Mouse (Mus musculus): ENCODE data around the gene Gadd45g.
"Not testable (repeated sequence)": the region's sequence is repeated elsewhere in the genome, so short reads cannot be mapped to it uniquely, and the experiment has no call there.

The Gadd45g gene

GRCm38 (mm10) chr13:51834024-51834423 is 12.5 kb upstream of the Gadd45g start:
- peak; percentile 31 for DNase-seq (ENCODE audit: low read depth, low spot score)

DNA sequence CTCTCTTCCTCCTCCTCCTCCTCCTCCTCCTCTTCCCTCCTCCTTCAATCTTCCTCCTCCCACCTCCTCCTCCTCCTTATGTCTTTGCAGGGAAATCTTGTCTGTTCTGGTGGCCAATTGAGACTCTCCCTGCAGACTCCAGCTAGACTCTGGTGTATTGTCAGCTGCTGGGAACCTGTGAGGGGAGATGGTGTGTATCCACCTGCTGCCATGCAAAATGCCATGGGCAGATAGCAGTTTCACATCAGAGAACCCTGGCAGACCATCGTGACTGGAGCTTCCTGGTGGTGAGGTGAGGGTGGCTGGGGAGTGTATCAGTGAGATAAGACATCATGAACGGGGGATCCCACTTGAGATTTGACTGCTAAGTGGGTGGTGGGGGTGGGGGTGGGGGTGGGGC is 12.0 kb upstream of the Gadd45g start:
- no peak for DNase-seq (ENCODE audit: low read depth, low spot score)

- DNase-seq (ENCODE audit: low read depth, low spot score), result not testable (repeated sequence)
Measured at GRCm38 (mm10) chr13:51835208-51835607, 11.3 kb upstream of the Gadd45g start.

DNA sequence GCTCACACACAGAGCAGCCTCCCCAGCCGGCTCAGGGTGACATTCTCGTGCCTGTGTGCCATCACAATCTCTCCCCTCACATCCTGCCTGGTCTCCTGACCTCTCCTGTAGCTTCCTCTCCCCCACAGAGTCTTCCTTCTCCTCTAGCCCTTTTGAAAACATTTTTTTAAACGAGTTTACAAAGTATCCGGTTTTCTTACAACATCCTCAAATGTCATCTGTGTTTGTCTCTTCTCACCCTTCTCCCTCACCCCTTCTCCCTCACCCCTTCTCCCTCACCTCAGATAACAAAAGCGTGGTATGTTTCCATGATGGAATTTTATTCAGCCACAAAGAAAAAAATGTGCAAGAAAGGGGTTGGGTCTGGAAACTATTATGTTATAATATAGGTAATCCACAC is 9.1 kb upstream of the Gadd45g start:
- peak; percentile 45 for DNase-seq (ENCODE audit: low read depth, low spot score)

- DNase-seq (ENCODE audit: low read depth, low spot score), result peak; percentile 73
Measured at GRCm38 (mm10) chr13:51839250-51840026, 7.0 kb upstream of the Gadd45g start.

DNA sequence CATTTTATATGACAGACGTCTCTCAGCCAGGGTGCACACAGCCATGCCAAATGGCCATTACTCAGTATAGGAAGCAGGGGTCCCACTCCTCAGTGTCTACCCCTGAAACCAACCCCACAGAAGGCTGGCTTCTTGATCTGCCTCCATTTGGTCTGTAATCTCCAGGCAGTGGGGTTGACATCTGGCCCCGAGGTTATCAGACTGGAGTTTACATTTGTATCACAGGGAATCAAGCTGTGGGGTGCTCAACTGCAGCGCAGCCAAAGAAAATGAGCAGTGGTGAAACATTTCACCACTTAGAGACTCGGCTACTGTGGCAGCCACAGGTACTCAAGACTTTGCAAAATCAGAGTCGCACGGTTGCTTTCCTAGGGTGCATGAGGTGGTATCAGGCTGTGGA is 5.8 kb upstream of the Gadd45g start:
- no peak for DNase-seq (ENCODE audit: low read depth, low spot score)

DNA sequence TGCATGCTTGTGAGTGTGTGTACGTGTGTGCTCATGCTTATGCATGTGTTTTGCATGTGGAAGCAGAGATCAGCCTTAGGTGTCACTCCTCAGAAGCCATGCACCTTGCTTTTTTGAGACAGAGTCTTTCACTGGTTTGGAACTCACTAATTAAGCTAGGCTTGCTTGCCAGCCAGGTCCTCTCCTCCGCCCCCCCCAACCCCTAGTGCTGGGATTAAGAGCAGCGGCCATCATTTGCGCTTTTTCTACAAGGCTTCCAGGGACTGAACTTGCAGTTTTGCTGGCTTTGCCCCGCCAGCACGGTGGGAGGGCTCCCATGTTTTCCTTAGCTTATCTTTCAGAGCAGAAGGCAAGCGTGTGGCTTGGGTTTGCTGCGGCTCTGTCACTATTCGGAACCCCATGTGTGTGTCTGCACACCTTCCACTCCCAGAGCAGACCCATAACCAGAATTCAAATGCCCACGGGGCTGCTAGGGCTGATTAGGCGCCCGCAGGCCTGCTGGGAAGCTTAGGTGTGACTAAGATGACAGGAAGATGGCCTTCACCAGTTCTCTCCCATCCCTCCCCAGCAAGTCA is 4.8 kb upstream of the Gadd45g start:
- no peak for DNase-seq (ENCODE audit: low read depth, low spot score)

- no peak for DNase-seq (ENCODE audit: low read depth, low spot score)
Measured at GRCm38 (mm10) chr13:51842191-51842590, 4.3 kb upstream of the Gadd45g start.

GRCm38 (mm10) chr13:51842773-51843172 is 3.7 kb upstream of the Gadd45g start:
- DNase-seq (ENCODE audit: low read depth, low spot score), result no peak

- no peak for DNase-seq (ENCODE audit: low read depth, low spot score)
Measured at GRCm38 (mm10) chr13:51843298-51843697, 3.2 kb upstream of the Gadd45g start.

DNA sequence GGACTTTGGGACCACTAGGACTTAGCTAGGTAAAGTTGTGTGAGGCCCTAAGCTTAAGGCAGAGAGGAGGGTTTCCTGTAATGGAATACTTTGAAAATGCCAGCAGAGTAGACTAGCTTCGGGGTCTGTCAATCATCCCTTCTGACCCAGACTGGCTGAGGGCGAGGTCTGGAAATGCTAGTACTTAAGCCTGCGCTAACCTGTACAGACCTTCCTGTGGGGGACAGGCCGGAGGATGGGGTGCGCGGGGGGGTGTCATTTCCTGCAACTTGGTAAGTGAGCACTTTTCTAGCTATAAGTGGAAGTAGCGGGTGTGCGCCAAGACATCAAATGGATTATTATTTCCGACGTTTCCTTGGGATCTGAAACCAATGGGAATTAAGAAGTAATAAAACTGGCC is 2.4 kb upstream of the Gadd45g start:
- no peak for DNase-seq (ENCODE audit: low read depth, low spot score)

DNA sequence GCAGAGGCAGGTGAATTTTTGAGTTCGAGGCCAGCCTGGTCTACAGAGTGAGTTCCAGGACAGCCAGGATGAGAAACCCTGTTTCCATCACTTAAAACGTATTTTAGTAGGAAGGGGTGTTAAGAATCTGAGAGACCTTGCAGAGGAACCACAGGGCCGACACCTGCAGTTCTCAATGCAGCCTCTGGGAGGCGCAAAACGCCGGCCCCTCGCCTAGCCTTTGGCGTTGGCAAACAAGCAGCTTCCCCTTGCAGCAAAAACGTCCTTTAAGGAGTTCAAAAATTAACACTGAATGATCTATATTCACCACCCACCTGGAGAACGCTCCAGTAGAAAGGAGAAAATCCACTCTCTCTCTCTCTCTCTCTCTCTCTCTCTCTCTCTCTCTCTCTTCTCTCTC is 1.8 kb upstream of the Gadd45g start:
- peak; percentile 84 for DNase-seq (ENCODE audit: low read depth, low spot score)

- DNase-seq (ENCODE audit: low read depth, low spot score), result peak; percentile 71
Measured at GRCm38 (mm10) chr13:51845072-51845471, 1.4 kb upstream of the Gadd45g start.

GRCm38 (mm10) chr13:51845591-51846191 is 787 bp upstream of the Gadd45g start:
- peak; percentile 84 for DNase-seq (ENCODE audit: low read depth, low spot score)

GRCm38 (mm10) chr13:51846868-51847793 is 653 bp downstream of the Gadd45g start:
- DNase-seq (ENCODE audit: low read depth, low spot score), result peak; percentile 66

DNA sequence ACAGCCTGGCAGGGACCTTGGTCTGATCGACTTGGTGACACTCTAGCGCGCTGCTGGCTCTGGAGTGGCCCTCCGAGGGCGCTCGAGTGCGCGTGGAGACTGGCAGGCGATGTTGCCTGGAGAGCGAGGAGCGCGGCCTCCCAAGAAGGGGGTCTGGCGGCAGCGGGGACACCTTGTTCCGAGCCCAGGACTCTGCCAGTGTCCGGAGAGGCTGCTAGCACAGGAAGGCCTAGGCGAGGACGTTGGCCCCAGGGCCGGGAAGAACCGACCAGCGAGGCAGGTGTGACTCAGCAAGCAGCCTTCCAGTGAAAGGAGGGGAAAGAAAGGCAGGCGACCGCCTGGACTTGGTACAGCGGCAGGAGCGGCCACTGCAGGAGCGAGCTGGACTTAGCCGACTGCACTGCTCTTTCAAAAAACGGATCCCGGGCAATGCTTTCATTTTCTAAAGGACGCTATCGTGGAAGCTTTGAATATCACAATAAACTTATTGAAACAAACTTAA is 1.6 kb downstream of the Gadd45g start:
- DNase-seq (ENCODE audit: low read depth, low spot score), result peak; percentile 78

DNA sequence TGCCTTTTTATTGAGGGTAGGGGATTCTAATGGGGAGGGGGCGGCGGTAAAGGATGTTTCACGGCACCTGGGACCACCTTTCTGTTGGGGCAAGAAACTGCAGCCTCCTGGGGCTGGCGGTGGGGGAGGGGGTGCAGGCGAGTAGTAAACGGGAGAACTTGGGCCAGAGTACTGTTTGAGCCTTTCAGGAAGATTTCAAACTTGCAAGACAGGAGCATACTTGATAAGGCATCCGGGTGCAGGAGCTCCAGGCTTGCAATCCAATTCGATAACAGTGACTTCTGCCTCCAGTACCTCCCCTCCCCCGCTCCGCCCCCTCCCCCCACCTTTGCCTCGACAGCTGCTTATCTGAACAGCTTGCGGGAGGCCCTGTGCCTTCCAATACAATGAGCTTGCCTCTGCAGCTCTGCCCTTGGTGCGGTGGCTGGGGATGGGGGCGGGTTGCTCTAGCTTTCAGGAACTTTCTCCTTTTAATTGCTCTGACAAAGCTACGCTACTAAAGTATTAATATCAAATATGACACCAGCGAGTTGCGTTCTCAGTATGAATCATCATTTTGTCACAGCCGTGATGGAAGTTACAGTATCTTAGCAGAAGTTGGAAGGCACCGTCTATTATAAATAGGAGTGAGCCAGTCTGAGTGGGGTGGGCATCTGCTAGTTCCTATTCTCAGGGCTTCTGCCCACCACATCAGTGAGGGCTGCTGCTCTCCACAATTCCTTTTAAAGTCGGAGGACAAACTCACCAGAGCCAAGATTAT is 2.2 kb downstream of the Gadd45g start:
- peak; percentile 68 for DNase-seq (ENCODE audit: low read depth, low spot score)

- DNase-seq (ENCODE audit: low read depth, low spot score), result peak; percentile 64
Measured at GRCm38 (mm10) chr13:51849241-51850033, 3.0 kb downstream of the Gadd45g start.

GRCm38 (mm10) chr13:51850565-51850964 is 4.1 kb downstream of the Gadd45g start:
- no peak for DNase-seq (ENCODE audit: low read depth, low spot score)

DNA sequence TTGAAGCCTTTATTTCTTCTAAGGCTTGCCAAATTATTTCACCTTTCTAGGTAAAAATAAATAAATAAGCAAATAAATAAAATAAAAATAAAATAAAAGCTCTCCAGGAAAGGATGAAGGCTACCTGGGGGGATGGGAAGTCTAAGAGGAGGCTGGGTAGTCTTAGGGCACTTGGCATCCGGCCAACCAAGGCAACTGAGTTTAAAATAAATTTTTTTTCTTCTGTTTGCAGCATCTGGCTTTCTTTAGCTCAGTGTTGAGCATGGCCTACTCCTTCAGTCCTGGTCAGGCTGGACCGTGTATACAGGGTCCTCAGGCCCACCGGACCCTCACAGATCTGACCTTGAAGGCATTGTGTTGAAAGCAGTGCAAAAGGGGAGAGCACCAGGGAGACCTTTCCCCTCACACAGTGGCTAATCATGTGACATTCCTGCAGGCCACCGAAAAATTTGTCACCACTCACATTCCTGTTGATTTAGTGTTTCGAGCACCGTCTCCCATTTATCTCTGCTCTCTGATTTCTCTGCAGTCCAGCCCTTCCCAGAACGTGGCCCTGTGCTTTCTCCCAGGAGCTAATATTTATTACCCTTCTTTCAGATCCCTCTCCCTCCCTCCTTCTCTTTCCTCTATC is 6.2 kb downstream of the Gadd45g start:
- no peak for DNase-seq (ENCODE audit: low read depth, low spot score)
